In genomic region chr9:63743775-63744174, GRCm38 (mm10) we compare ENCODE assay signal across 16 mouse cellular contexts. TPM values are rescaled to one million over a fixed set of nuclear protein-coding genes. Genes with fewer than 3 reads are reported as not detected.
A peak's percentile ranks its signal among the peaks of the same experiment; 100 is the strongest.
DNase-seq lines count a peak whose midpoint lies in the region; ATAC-seq and TF ChIP-seq lines count a peak whose summit lies in the region.
"Had no signal": no experiment of that assay in that cellular context is flagged by ENCODE, and none has a peak within 500 bp of the region (broad histone marks: within the 10 kb centered on the region; RNA-seq: fewer than 3 reads in every experiment).

No protein-coding gene starts in this region.

- H3K4me2 ChIP-seq in hindbrain, embryonic 13.5 days = no peak overlapping the region
- H3K4me2 ChIP-seq in hindbrain, embryonic 12.5 days (replicated peaks) = no peak overlapping the region
- H3K4me2 ChIP-seq in stomach, embryonic 16.5 days (ENCODE audit: low read depth, low read length) = no peak overlapping the region
- H3K4me2 ChIP-seq in stomach, postnatal 0 days (replicated peaks; ENCODE audit: low read depth) = no peak overlapping the region
- H3K4me2 ChIP-seq: embryonic facial prominence, embryonic 15.5 days; liver, embryonic 15.5 days had no signal

- no peak for TF ChIP-seq EP300 in stomach, postnatal 0 days (optimal IDR thresholded peaks at IDR 0.05)

- H3K27ac ChIP-seq in hindbrain, embryonic 13.5 days = no peak overlapping the region
- H3K27ac ChIP-seq in hindbrain, embryonic 12.5 days = no peak overlapping the region
- H3K27ac ChIP-seq in stomach, embryonic 16.5 days (ENCODE audit: low read length) = no peak overlapping the region
- H3K27ac ChIP-seq in stomach, postnatal 0 days (replicated peaks) = no peak overlapping the region
- H3K27ac ChIP-seq: embryonic facial prominence, embryonic 15.5 days; liver, embryonic 15.5 days had no signal

- DNase-seq in adrenal gland, adult 2 months = peak; percentile 82
- DNase-seq in adrenal gland, postnatal 10 days = no peak
- DNase-seq in stomach, postnatal 0 days (ENCODE audit: low spot score) = no peak
- no peak for DNase-seq in gastrocnemius, postnatal 10 days
- DNase-seq: B cell, adult 2 months; cerebellum, postnatal 25 days; gastrocnemius, postnatal 25 days; kidney, adult 8-10 months had no signal

- no peaks in the 10 kb centered on the region for H3K27me3 ChIP-seq in hindbrain, embryonic 13.5 days
- H3K27me3 ChIP-seq in hindbrain, embryonic 12.5 days = no peaks in the 10 kb centered on the region
- H3K27me3 ChIP-seq in stomach, embryonic 16.5 days (ENCODE audit: control insufficient read depth, insufficient read depth, low read length) = no peaks in the 10 kb centered on the region
- no peaks in the 10 kb centered on the region for H3K27me3 ChIP-seq in stomach, postnatal 0 days (ENCODE audit: control insufficient read depth, insufficient read depth, low read length)
- H3K27me3 ChIP-seq: embryonic facial prominence, embryonic 15.5 days; liver, embryonic 15.5 days had no signal

- H3K4me1 ChIP-seq in hindbrain, embryonic 13.5 days (replicated peaks) = peaks cover 71% of the 10 kb centered on the region
- H3K4me1 ChIP-seq in hindbrain, embryonic 12.5 days = peaks cover 64% of the 10 kb centered on the region
- peaks cover 73% of the 10 kb centered on the region for H3K4me1 ChIP-seq in stomach, embryonic 16.5 days (ENCODE audit: control insufficient read depth, insufficient read depth, low read length)
- H3K4me1 ChIP-seq in stomach, postnatal 0 days (replicated peaks; ENCODE audit: control insufficient read depth, insufficient read depth) = peaks cover 35% of the 10 kb centered on the region

- WGBS in hindbrain, embryonic 13.5 days = 90% methylated on average over 11 of the region's 11 CpGs
- 90% methylated on average over 11 of the region's 11 CpGs for WGBS in hindbrain, embryonic 12.5 days
- 90% methylated on average over 11 of the region's 11 CpGs for WGBS in stomach, embryonic 16.5 days
- 83% methylated on average over 11 of the region's 11 CpGs for WGBS in stomach, postnatal 0 days

- H3K36me3 ChIP-seq in hindbrain, embryonic 13.5 days = no peaks in the 10 kb centered on the region; the same call in 1 of the 2 replicates
- H3K36me3 ChIP-seq in hindbrain, embryonic 12.5 days = no peaks in the 10 kb centered on the region
- H3K36me3 ChIP-seq in stomach, embryonic 16.5 days (ENCODE audit: control insufficient read depth, insufficient read depth, low read length) = no peaks in the 10 kb centered on the region
- H3K36me3 ChIP-seq in stomach, postnatal 0 days (ENCODE audit: control insufficient read depth, insufficient read depth, low read length) = no peaks in the 10 kb centered on the region; the same call in 1 of the 2 replicates
- H3K36me3 ChIP-seq: embryonic facial prominence, embryonic 15.5 days had no signal

- H3K4me3 ChIP-seq in hindbrain, embryonic 13.5 days = no peak overlapping the region
- H3K4me3 ChIP-seq in hindbrain, embryonic 12.5 days = no peak overlapping the region
- no peak overlapping the region for H3K4me3 ChIP-seq in stomach, embryonic 16.5 days (replicated peaks; ENCODE audit: low read length)
- no peak overlapping the region for H3K4me3 ChIP-seq in stomach, postnatal 0 days (ENCODE audit: low read depth, low read length)
- H3K4me3 ChIP-seq: embryonic facial prominence, embryonic 15.5 days; liver, embryonic 15.5 days had no signal

- H3K9me3 ChIP-seq in hindbrain, embryonic 13.5 days = no peaks in the 10 kb centered on the region
- no peaks in the 10 kb centered on the region for H3K9me3 ChIP-seq in hindbrain, embryonic 12.5 days (replicated peaks)
- H3K9me3 ChIP-seq in stomach, embryonic 16.5 days (replicated peaks; ENCODE audit: control insufficient read depth, low read length) = no peaks in the 10 kb centered on the region
- no peaks in the 10 kb centered on the region for H3K9me3 ChIP-seq in stomach, postnatal 0 days (ENCODE audit: control insufficient read depth, low read length)
- H3K9me3 ChIP-seq: embryonic facial prominence, embryonic 15.5 days; G1E; liver, embryonic 15.5 days had no signal

- H3K9ac ChIP-seq in hindbrain, embryonic 13.5 days = peak overlapping the region; percentile 19; the same call in 1 of the 2 replicates
- no peak overlapping the region for H3K9ac ChIP-seq in hindbrain, embryonic 12.5 days
- H3K9ac ChIP-seq in stomach, embryonic 16.5 days (ENCODE audit: low read length) = peak overlapping the region; percentile 46
- H3K9ac ChIP-seq in stomach, postnatal 0 days (ENCODE audit: low read length) = no peak overlapping the region
- H3K9ac ChIP-seq: embryonic facial prominence, embryonic 15.5 days; liver, embryonic 15.5 days had no signal

- TF ChIP-seq CTCF in stomach, postnatal 0 days (IDR thresholded peaks at IDR 0.05; ENCODE audit: low read depth) = no peak

- no peak for ATAC-seq in hindbrain, embryonic 13.5 days (ENCODE audit: low FRiP score)
- no peak for ATAC-seq in hindbrain, embryonic 12.5 days (ENCODE audit: low FRiP score)
- ATAC-seq in stomach, embryonic 16.5 days (ENCODE audit: insufficient read depth, low FRiP score) = no peak
- ATAC-seq in stomach, postnatal 0 days (ENCODE audit: low FRiP score, low TSS enrichment) = no peak
- no peak for ATAC-seq in erythroblast, adult 5-6 weeks (replicated peaks; ENCODE audit: low FRiP score, poor library complexity, severe bottlenecking)
- ATAC-seq: forebrain, embryonic 16.5 days had no signal

RNA-seq across cellular contexts. Expression of gene Smad3, which starts 14.0 kb away (rescaled TPM):
- total RNA-seq in adrenal gland, adult 2 months (2021) = 10 to 100 TPM; 30.4 to 33.7 TPM
- 29.5 and 41.9 TPM in 2 replicates for polyA plus RNA-seq in adrenal gland, adult 2 months (2012; rRNA removed)
- 10 to 100 TPM; 24.4 to 31.8 TPM for total RNA-seq in adrenal gland, postnatal 10 days (2021)
- polyA plus RNA-seq in hindbrain, embryonic 13.5 days (2015; fragmentation: Nextera tagmentation; extraction: Ambion mirVana) = 11.9 and 12.0 TPM in 2 replicates
- 24.1 and 25.4 TPM in 2 replicates for polyA plus RNA-seq in hindbrain, embryonic 12.5 days (2016; fragmentation: Nextera tagmentation; extraction: Ambion mirVana)
- 14.6 and 15.1 TPM in 2 replicates for polyA plus RNA-seq in stomach, embryonic 16.5 days (2015; fragmentation: Nextera tagmentation; extraction: Ambion mirVana)
- 5.3 and 6.4 TPM in 2 replicates for polyA plus RNA-seq in stomach, postnatal 0 days (2015; fragmentation: Nextera tagmentation; extraction: Ambion mirVana)
- 3.5 and 14.6 TPM in 2 replicates for total RNA-seq in erythroblast, adult 5-6 weeks (2015; ENCODE audit: low replicate concordance)
- total RNA-seq in erythroblast, adult 5-6 weeks (2017; ENCODE audit: low replicate concordance) = 2.7 and 2.8 TPM in 2 replicates
- total RNA-seq in gastrocnemius, postnatal 10 days (2021) = 10 to 100 TPM; 44.9 to 45.0 TPM

Comparison
In these comparisons a context has a peak if more than half of its experiments do, and no peak if none do; other contexts are left out.
1. H3K9ac ChIP-seq: peak in hindbrain, embryonic 13.5 days (single experiment) and stomach, embryonic 16.5 days (single experiment); none in hindbrain, embryonic 12.5 days (single experiment) and stomach, postnatal 0 days (single experiment).